12 mouse cellular contexts compared by ENCODE assay signal in the genomic region with DNA sequence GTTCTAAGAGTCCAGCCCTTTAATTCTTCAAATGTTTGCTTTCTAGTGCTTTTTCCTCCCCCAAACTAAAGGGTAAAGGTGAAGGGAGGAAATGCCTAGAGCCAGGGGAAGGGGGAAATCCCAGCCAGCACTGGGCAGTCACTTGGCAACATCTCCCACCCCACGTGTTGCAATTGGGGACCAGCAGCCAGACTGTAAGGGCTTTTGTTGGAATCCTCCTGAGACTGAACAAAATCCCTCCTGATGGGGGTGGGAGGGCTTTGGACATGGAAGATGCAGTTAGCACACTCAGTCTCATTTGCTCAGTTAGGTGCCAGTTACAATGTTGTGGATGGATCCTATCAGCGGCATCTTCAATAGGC. TPM values are rescaled to one million over a fixed set of nuclear protein-coding genes. Genes with fewer than 3 reads are reported as not detected.
DNase-seq lines count a peak whose midpoint lies in the region; ATAC-seq and TF ChIP-seq lines count a peak whose summit lies in the region.
"Had no signal": no experiment of that assay in that cellular context is flagged by ENCODE, and none has a peak within 500 bp of the region (broad histone marks: within the 10 kb centered on the region; RNA-seq: fewer than 3 reads in every experiment).

No protein-coding gene starts in this region.

- no peaks in the 10 kb centered on the region for H3K36me3 ChIP-seq in liver, adult 2 months (ENCODE audit: control insufficient read depth, insufficient read depth, low read length)
- H3K36me3 ChIP-seq in liver, embryonic 15.5 days (replicated peaks), result peaks cover 100% of the 10 kb centered on the region
- H3K36me3 ChIP-seq in heart, embryonic 10.5 days, result peaks cover 51% of the 10 kb centered on the region

- no peak overlapping the region for H3K9ac ChIP-seq in liver, adult 2 months (ENCODE audit: low read depth, low read length)
- H3K9ac ChIP-seq in liver, embryonic 15.5 days, result no peak overlapping the region

- no peak for TF ChIP-seq CTCF in liver, adult 2 months (IDR thresholded peaks at IDR 0.05; ENCODE audit: low read depth, low read length)
- TF ChIP-seq CTCF in brain, embryonic 14.5 days (IDR thresholded peaks at IDR 0.05; ENCODE audit: borderline replicate concordance, extremely low read depth, insufficient read depth, insufficient read length), result no peak

- H3K27me3 ChIP-seq in liver, adult 2 months (ENCODE audit: control insufficient read depth, insufficient read depth, low read length), result no peaks in the 10 kb centered on the region
- no peaks in the 10 kb centered on the region for H3K27me3 ChIP-seq in liver, embryonic 15.5 days
- no peaks in the 10 kb centered on the region for H3K27me3 ChIP-seq in heart, embryonic 10.5 days (ENCODE audit: insufficient read depth, poor library complexity, severe bottlenecking)

- peak; percentile 24 to 49 for DNase-seq in cerebellum, postnatal 10 days
- no peak for DNase-seq in cerebellum, adult 18-20 months
- DNase-seq in liver, adult 2 months (ENCODE audit: extremely low read depth, low read depth, low spot score), result peak; percentile 91
- DNase-seq in liver, result no peak
- DNase-seq in brain, embryonic 14.5 days (ENCODE audit: low read depth), result peak; percentile 71
- DNase-seq in heart, embryonic 10.5 days (ENCODE audit: low spot score), result no peak
- no peak for DNase-seq in spleen, adult 12 weeks (ENCODE audit: low spot score)
- DNase-seq: cerebellum, adult 9-10 months; retina, postnatal 1 day had no signal

- ATAC-seq in liver, embryonic 15.5 days (ENCODE audit: insufficient read depth), result peak; percentile 37; the same call in 1 of the 2 replicates

- WGBS in liver, adult 2 months, result 19% methylated on average over 2 of the region's 2 CpGs
- WGBS in liver, embryonic 15.5 days (ENCODE audit: insufficient replicate concordance), result 76% methylated on average over 2 of the region's 2 CpGs
- 42% methylated on average over 2 of the region's 2 CpGs for WGBS in heart, embryonic 10.5 days

- peaks cover 10% of the 10 kb centered on the region for H3K4me1 ChIP-seq in liver, adult 2 months (ENCODE audit: control insufficient read depth, insufficient read depth, low read length)
- H3K4me1 ChIP-seq in liver, embryonic 15.5 days (replicated peaks), result peaks cover 23% of the 10 kb centered on the region
- peaks cover 19% of the 10 kb centered on the region for H3K4me1 ChIP-seq in heart, embryonic 10.5 days

- H3K79me2 ChIP-seq in liver, adult 2 months (ENCODE audit: control insufficient read depth, insufficient read depth, low read length), result no peaks in the 10 kb centered on the region

- 0 out of 2 replicates have a peak overlapping the region, but pooled peaks have one; percentile 3 for H3K4me2 ChIP-seq in liver, embryonic 15.5 days

- no peaks in the 10 kb centered on the region for H3K9me3 ChIP-seq in liver, embryonic 15.5 days (replicated peaks)
- no peaks in the 10 kb centered on the region for H3K9me3 ChIP-seq in heart, embryonic 10.5 days

- no peak for TF ChIP-seq POLR2A in liver, adult 2 months (IDR thresholded peaks at IDR 0.05; ENCODE audit: extremely low read depth, insufficient read depth, low read length)
- TF ChIP-seq POLR2A in brain, embryonic 14.5 days (IDR thresholded peaks at IDR 0.05; ENCODE audit: borderline replicate concordance, extremely low read depth, insufficient read depth, insufficient read length, poor library complexity, severe bottlenecking), result no peak

- H3K4me3 ChIP-seq in liver, adult 2 months (ENCODE audit: insufficient read depth, low read depth, low read length), result no peak overlapping the region
- no peak overlapping the region for H3K4me3 ChIP-seq in liver, embryonic 15.5 days (replicated peaks)
- no peak overlapping the region for H3K4me3 ChIP-seq in heart, embryonic 10.5 days

- no peak overlapping the region for H3K27ac ChIP-seq in liver, adult 2 months (replicated peaks; ENCODE audit: insufficient read depth, low read depth, low read length)
- H3K27ac ChIP-seq in liver, embryonic 15.5 days (replicated peaks), result peak overlapping the region; percentile 73; the same call in 1 of the 2 replicates
- H3K27ac ChIP-seq in heart, embryonic 10.5 days, result no peak overlapping the region

RNA-seq across cellular contexts. Expression of a gene that starts 23.1 kb away (rescaled TPM):
- total RNA-seq in liver, adult 2 months (2014; rRNA removed), result 0.28 and 0.34 TPM in 2 replicates
- polyA plus RNA-seq in liver, adult 2 months (2012; rRNA removed), result 0.19 and 0.27 TPM in 2 replicates
- 0.37 and 0.51 TPM in 2 replicates for polyA plus RNA-seq in brain, embryonic 14.5 days (2012; rRNA removed)
- 0.58 and 0.70 TPM in 2 replicates for polyA plus RNA-seq in liver, embryonic 15.5 days (2015; fragmentation: Nextera tagmentation; extraction: Ambion mirVana)
- polyA plus RNA-seq in heart, embryonic 10.5 days (2016; fragmentation: Nextera tagmentation; extraction: Ambion mirVana), result 0.26 and 0.53 TPM in 2 replicates
- polyA plus RNA-seq: C2C12 had no signal

RNA-seq across cellular contexts. Expression of a gene that starts 51.9 kb away (rescaled TPM):
- total RNA-seq in liver, adult 2 months (2014; rRNA removed), result 9.5 and 9.6 TPM in 2 replicates
- polyA plus RNA-seq in liver, adult 2 months (2012; rRNA removed), result 1.2 and 1.8 TPM in 2 replicates
- 7.3 and 7.5 TPM in 2 replicates for polyA plus RNA-seq in brain, embryonic 14.5 days (2012; rRNA removed)
- 1.3 TPM in 2 replicates for polyA plus RNA-seq in liver, embryonic 15.5 days (2015; fragmentation: Nextera tagmentation; extraction: Ambion mirVana)
- 4.5 TPM in 2 replicates for polyA plus RNA-seq in heart, embryonic 10.5 days (2016; fragmentation: Nextera tagmentation; extraction: Ambion mirVana)

RNA-seq across cellular contexts. Expression of a gene that starts 52.3 kb away (rescaled TPM):
- 9.4 and 17.0 TPM in 2 replicates for total RNA-seq in liver, adult 2 months (2014; rRNA removed)
- 1.5 and 2.0 TPM in 2 replicates for polyA plus RNA-seq in liver, adult 2 months (2012; rRNA removed)
- 6.9 and 8.8 TPM in 2 replicates for polyA plus RNA-seq in brain, embryonic 14.5 days (2012; rRNA removed)
- not detected in 2 replicates for polyA plus RNA-seq in liver, embryonic 15.5 days (2015; fragmentation: Nextera tagmentation; extraction: Ambion mirVana)
- polyA plus RNA-seq in heart, embryonic 10.5 days (2016; fragmentation: Nextera tagmentation; extraction: Ambion mirVana), result not detected in 2 replicates
- polyA plus RNA-seq: heart, embryonic 14.5 days had no signal

Comparison
In these comparisons a context has a peak if more than half of its experiments do, and no peak if none do; other contexts are left out.
1. DNase-seq: peak in cerebellum, postnatal 10 days (2 of 2), liver, adult 2 months (single experiment) and brain, embryonic 14.5 days (single experiment); none in cerebellum, adult 18-20 months (0 of 2), liver (single experiment), heart, embryonic 10.5 days (single experiment) and spleen, adult 12 weeks (single experiment).